Mouse (Mus musculus): ENCODE data around the gene Ints6. TPM values are rescaled to one million over a fixed set of nuclear protein-coding genes. Genes with fewer than 3 reads are reported as not detected.
A peak's percentile ranks its signal among the peaks of the same experiment; 100 is the strongest.

The Ints6 gene
- 8.8 and 14.0 TPM in 2 replicates for polyA plus RNA-seq (2012; rRNA removed)

GRCm38 (mm10) chr14:62761036-62761881 lies at the start of gene Ints6:
TSS of gene Ints6 (minus strand) at chr14:62761169.
- Histone ChIP-seq H3K27ac (ENCODE audit: control insufficient read depth, insufficient read depth, low read length) (peak within 1 kb of the TSS; percentile 89), H3K27me3 (ENCODE audit: control insufficient read depth, insufficient read depth, low read length) (no peaks in the 10 kb centered on the region), H3K4me3 (ENCODE audit: control insufficient read depth, insufficient read depth, low read length) (peak within 1 kb of the TSS; percentile 99), H3K36me3 (ENCODE audit: control insufficient read depth, insufficient read depth, low read length) (no peaks in the 10 kb centered on the region), H3K4me1 (replicated peaks; ENCODE audit: control insufficient read depth, insufficient read depth, low read length) (peaks cover 5% of the 10 kb centered on the region; the same call in 1 of the 2 replicates)
- 1% methylated on average over 61 of the region's 72 CpGs for WGBS
- DNase-seq, result peak; percentile 98
- TF ChIP-seq CTCF (IDR thresholded peaks at IDR 0.05; ENCODE audit: borderline replicate concordance, control insufficient read depth, extremely low read depth, insufficient read depth, low read length, poor library complexity) (no peak), POLR2A (IDR thresholded peaks at IDR 0.05; ENCODE audit: control insufficient read depth, extremely low read depth, insufficient read depth, low read length, poor library complexity) (peak; percentile 99)

DNA sequence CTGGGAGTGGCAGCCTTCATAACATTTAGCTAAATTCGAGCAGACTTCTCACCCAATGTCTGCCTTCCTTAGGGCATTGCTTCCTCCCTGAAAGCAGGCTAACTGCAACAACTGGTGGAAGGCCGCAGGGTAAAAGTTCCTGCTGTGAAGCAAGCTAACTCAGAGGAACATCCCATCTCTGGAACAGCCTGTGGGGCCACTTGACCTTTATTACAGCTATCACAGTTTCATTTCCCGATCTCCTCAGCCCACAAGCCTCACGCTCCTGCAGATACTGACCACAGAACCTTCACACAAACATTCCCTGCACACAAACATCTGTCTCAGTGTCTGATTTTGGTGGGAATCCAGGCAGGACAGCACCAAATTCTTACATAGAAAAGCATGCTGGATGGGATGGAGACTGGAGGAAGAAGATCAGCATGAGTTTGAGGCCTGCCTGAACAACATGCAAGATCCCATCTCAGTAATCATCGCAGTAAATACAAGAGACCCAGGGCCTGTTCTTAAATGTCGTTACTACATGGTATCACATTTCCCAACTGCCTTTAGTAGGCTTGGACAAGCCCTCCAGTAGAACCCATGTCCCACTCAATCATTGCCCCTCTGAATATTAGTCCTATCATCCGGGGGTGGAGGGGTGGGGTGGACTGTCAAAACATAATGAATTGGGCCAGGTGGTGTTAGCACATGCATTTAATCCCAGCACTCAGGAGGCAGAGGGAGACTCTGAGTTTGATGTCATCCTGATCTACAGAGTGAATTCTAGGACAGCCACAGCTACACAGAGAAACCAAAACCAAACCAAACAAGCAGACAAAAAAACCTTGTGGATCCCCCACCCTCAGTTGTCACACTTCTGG lies 47.9 kb upstream of the Ints6 start:
- H3K27me3 ChIP-seq (ENCODE audit: control insufficient read depth, insufficient read depth, low read length), result no peaks in the 10 kb centered on the region
- 67% methylated on average over 7 of the region's 7 CpGs for WGBS
- DNase-seq, result no peak

GRCm38 (mm10) chr14:62806921-62807320 lies 46.0 kb upstream of the Ints6 start:
- no peak overlapping the region for H3K4me3 ChIP-seq (ENCODE audit: control insufficient read depth, insufficient read depth, low read length)
- no peaks in the 10 kb centered on the region for H3K27me3 ChIP-seq (ENCODE audit: control insufficient read depth, insufficient read depth, low read length)
- no peaks in the 10 kb centered on the region for H3K4me1 ChIP-seq (replicated peaks; ENCODE audit: control insufficient read depth, insufficient read depth, low read length)
- TF ChIP-seq CTCF (IDR thresholded peaks at IDR 0.05; ENCODE audit: borderline replicate concordance, control insufficient read depth, extremely low read depth, insufficient read depth, low read length, poor library complexity), result no peak
- TF ChIP-seq POLR2A (IDR thresholded peaks at IDR 0.05; ENCODE audit: control insufficient read depth, extremely low read depth, insufficient read depth, low read length, poor library complexity), result no peak
- no peaks in the 10 kb centered on the region for H3K36me3 ChIP-seq (ENCODE audit: control insufficient read depth, insufficient read depth, low read length)
- no peak overlapping the region for H3K27ac ChIP-seq (ENCODE audit: control insufficient read depth, insufficient read depth, low read length)
- 87% methylated on average over 3 of the region's 3 CpGs for WGBS
- DNase-seq, result no peak

More for the DNA sequence above, 47.9 kb upstream of the Ints6 start:
- no peaks in the 10 kb centered on the region for H3K36me3 ChIP-seq (ENCODE audit: control insufficient read depth, insufficient read depth, low read length)
- no peak overlapping the region for H3K27ac ChIP-seq (ENCODE audit: control insufficient read depth, insufficient read depth, low read length)
- no peaks in the 10 kb centered on the region for H3K4me1 ChIP-seq (replicated peaks; ENCODE audit: control insufficient read depth, insufficient read depth, low read length)
- TF ChIP-seq POLR2A (IDR thresholded peaks at IDR 0.05; ENCODE audit: control insufficient read depth, extremely low read depth, insufficient read depth, low read length, poor library complexity) (no peak), CTCF (IDR thresholded peaks at IDR 0.05; ENCODE audit: borderline replicate concordance, control insufficient read depth, extremely low read depth, insufficient read depth, low read length, poor library complexity) (no peak)
- H3K4me3 ChIP-seq (ENCODE audit: control insufficient read depth, insufficient read depth, low read length), result no peak overlapping the region

GRCm38 (mm10) chr14:62803204-62803603 lies 42.2 kb upstream of the Ints6 start:
- TF ChIP-seq CTCF (IDR thresholded peaks at IDR 0.05; ENCODE audit: borderline replicate concordance, control insufficient read depth, extremely low read depth, insufficient read depth, low read length, poor library complexity), result no peak
- TF ChIP-seq POLR2A (IDR thresholded peaks at IDR 0.05; ENCODE audit: control insufficient read depth, extremely low read depth, insufficient read depth, low read length, poor library complexity), result no peak
- H3K27me3 ChIP-seq (ENCODE audit: control insufficient read depth, insufficient read depth, low read length), result no peaks in the 10 kb centered on the region
- peaks cover 3% of the 10 kb centered on the region for H3K4me1 ChIP-seq (replicated peaks; ENCODE audit: control insufficient read depth, insufficient read depth, low read length)
- no peaks in the 10 kb centered on the region for H3K36me3 ChIP-seq (ENCODE audit: control insufficient read depth, insufficient read depth, low read length)
- 93% methylated on average over 5 of the region's 5 CpGs for WGBS
- H3K4me3 ChIP-seq (ENCODE audit: control insufficient read depth, insufficient read depth, low read length), result no peak overlapping the region
- DNase-seq, result no peak
- H3K27ac ChIP-seq (ENCODE audit: control insufficient read depth, insufficient read depth, low read length), result no peak overlapping the region

GRCm38 (mm10) chr14:62800791-62801190 lies 39.8 kb upstream of the Ints6 start:
- no peaks in the 10 kb centered on the region for H3K27me3 ChIP-seq (ENCODE audit: control insufficient read depth, insufficient read depth, low read length)
- 82% methylated on average over 3 of the region's 3 CpGs for WGBS

DNA sequence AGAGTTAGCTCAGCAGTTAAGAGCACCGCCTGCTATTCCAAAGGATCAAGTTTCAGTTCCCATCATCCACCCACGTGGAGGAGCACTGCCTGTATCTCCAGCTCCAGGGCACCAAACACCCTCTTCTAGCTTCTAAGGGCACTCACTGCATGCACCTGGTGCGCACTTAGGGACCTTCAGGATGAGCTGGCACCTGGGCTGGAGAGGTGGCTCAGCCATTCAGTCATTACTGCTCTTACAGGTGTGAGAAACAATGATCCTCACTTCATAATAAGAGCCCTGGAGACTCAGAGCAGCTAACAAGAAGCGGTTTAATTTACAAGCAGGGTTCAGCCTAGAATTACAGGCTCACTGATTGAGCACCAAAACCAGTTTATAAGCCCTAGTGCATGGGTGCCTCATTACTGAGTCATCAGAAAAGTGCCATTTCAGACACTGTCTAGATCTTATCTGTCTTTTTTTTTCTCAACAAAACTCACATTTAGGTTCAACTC lies 37.7 kb upstream of the Ints6 start:
- Histone ChIP-seq H3K4me1 (replicated peaks; ENCODE audit: control insufficient read depth, insufficient read depth, low read length) (peaks cover 3% of the 10 kb centered on the region), H3K27ac (ENCODE audit: control insufficient read depth, insufficient read depth, low read length) (no peak overlapping the region), H3K36me3 (ENCODE audit: control insufficient read depth, insufficient read depth, low read length) (no peaks in the 10 kb centered on the region), H3K27me3 (ENCODE audit: control insufficient read depth, insufficient read depth, low read length) (no peaks in the 10 kb centered on the region), H3K4me3 (ENCODE audit: control insufficient read depth, insufficient read depth, low read length) (no peak overlapping the region)
- DNase-seq, result no peak
- 48% methylated on average over 4 of the region's 4 CpGs for WGBS
- TF ChIP-seq CTCF (IDR thresholded peaks at IDR 0.05; ENCODE audit: borderline replicate concordance, control insufficient read depth, extremely low read depth, insufficient read depth, low read length, poor library complexity) (no peak), POLR2A (IDR thresholded peaks at IDR 0.05; ENCODE audit: control insufficient read depth, extremely low read depth, insufficient read depth, low read length, poor library complexity) (no peak)

More at GRCm38 (mm10) chr14:62800791-62801190, 39.8 kb upstream of the Ints6 start:
- no peak overlapping the region for H3K27ac ChIP-seq (ENCODE audit: control insufficient read depth, insufficient read depth, low read length)
- DNase-seq, result no peak
- TF ChIP-seq CTCF (IDR thresholded peaks at IDR 0.05; ENCODE audit: borderline replicate concordance, control insufficient read depth, extremely low read depth, insufficient read depth, low read length, poor library complexity) (no peak), POLR2A (IDR thresholded peaks at IDR 0.05; ENCODE audit: control insufficient read depth, extremely low read depth, insufficient read depth, low read length, poor library complexity) (no peak)
- peaks cover 3% of the 10 kb centered on the region for H3K4me1 ChIP-seq (replicated peaks; ENCODE audit: control insufficient read depth, insufficient read depth, low read length)
- no peaks in the 10 kb centered on the region for H3K36me3 ChIP-seq (ENCODE audit: control insufficient read depth, insufficient read depth, low read length)
- H3K4me3 ChIP-seq (ENCODE audit: control insufficient read depth, insufficient read depth, low read length), result no peak overlapping the region

All from thymus, adult 2 months (tissue).